Mouse (Mus musculus) brain, embryonic 14.5 days (tissue): ENCODE data around the gene Ift43.

ENCODE experiments used
- CTCF ChIP-seq: fragments of 200-500 bp; IDR thresholded peaks from 2 replicates; pipeline ENCODE4 v1.5.1; 2012; ENCODE audit warnings: inconsistent platforms, mild to moderate bottlenecking, moderate library complexity, borderline replicate concordance; ENCODE audit not compliant: insufficient read depth, insufficient read length; ENCODE audit errors: extremely low read depth
- POLR2A ChIP-seq: fragments of 200-500 bp; IDR thresholded peaks from 2 replicates; pipeline ENCODE4 v1.6.1; 2012; ENCODE audit warnings: mild to moderate bottlenecking, inconsistent platforms, borderline replicate concordance; ENCODE audit not compliant: poor library complexity, insufficient read depth, insufficient read length, severe bottlenecking; ENCODE audit errors: extremely low read depth

DNA sequence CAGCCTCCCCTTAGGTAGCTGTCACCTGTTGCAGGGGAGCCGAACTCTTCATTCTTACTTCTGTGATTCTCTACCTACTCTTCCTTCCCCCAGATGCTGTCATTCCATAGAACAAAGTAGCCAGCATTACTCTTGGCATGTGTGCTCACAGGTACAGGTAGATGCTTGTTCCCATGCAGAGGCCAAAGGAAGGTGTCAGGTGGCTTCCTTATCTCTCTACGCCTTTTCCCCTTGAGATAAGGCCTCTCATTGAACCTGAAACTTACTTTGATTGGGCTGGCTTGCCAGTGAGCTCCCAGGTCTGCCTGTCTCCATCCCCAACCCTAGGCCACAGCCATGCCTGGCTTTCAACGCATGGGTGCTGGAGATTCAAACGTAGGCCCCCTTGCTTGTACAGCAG is 11.7 kb downstream of the Ift43 start:
- TF ChIP-seq CTCF (no peak), POLR2A (no peak)
